Mouse (Mus musculus) testis, adult 2 months (tissue): Measurements from ENCODE around the gene Paqr3.

Experiments used
- CTCF ChIP-seq: fragments of 200-500 bp; IDR thresholded peaks from 2 replicates; pipeline ENCODE4 v1.5.1; 2012; ENCODE audit warnings: low read depth, mild to moderate bottlenecking, inconsistent platforms, low read length, moderate library complexity; ENCODE audit not compliant: control insufficient read depth, insufficient read depth, insufficient replicate concordance
- POLR2A ChIP-seq: fragments of 200-500 bp; IDR thresholded peaks from 2 replicates; pipeline ENCODE4 v1.6.1; 2012; ENCODE audit warnings: low read depth, mild to moderate bottlenecking, inconsistent platforms, low read length, moderate library complexity; ENCODE audit not compliant: control insufficient read depth

GRCm38 (mm10) chr5:97110697-97111096 is 699 bp downstream of the Paqr3 start:
- no peak for TF ChIP-seq POLR2A
- no peak for TF ChIP-seq CTCF
